Mouse (Mus musculus): ENCODE results near the gene Gtf2ird1. TPM values are rescaled to one million over a fixed set of nuclear protein-coding genes. Genes with fewer than 3 reads are reported as not detected.

Gtf2ird1 gene
- 93.5 and 102 TPM in 2 replicates for polyA plus RNA-seq (2015; fragmentation: Nextera tagmentation; extraction: Ambion mirVana)

GRCm38 (mm10) chr5:134456503-134456962 is at the start of gene Gtf2ird1:
Gene Gtf2ird1 (minus strand): TSS chr5:134456716.
- under 1% methylated on average over 42 of the region's 44 CpGs for WGBS
- H3K4me3 ChIP-seq, result peak within 1 kb of the TSS; percentile 74
- H3K27ac ChIP-seq, result peak within 1 kb of the TSS; percentile 94
- peak; percentile 78 for ATAC-seq (ENCODE audit: insufficient number of reproducible peaks, low FRiP score, low TSS enrichment, low read depth)
- H3K9me3 ChIP-seq, result no peaks in the 10 kb centered on the region
- peak within 1 kb of the TSS; percentile 81 for H3K4me2 ChIP-seq
- H3K4me1 ChIP-seq, result peaks cover 27% of the 10 kb centered on the region
- peaks cover 10% of the 10 kb centered on the region for H3K36me3 ChIP-seq
- peak within 1 kb of the TSS; percentile 77 for H3K9ac ChIP-seq
- H3K27me3 ChIP-seq, result no peaks in the 10 kb centered on the region

GRCm38 (mm10) chr5:134505810-134506292 is 49.3 kb upstream of the Gtf2ird1 start:
- no peaks in the 10 kb centered on the region for H3K27me3 ChIP-seq
- H3K4me2 ChIP-seq, result no peak overlapping the region
- peaks cover 73% of the 10 kb centered on the region for H3K36me3 ChIP-seq
- H3K4me1 ChIP-seq, result 0 out of 2 replicates have a peak, but pooled peaks cover 4% of the 10 kb centered on the region
- ATAC-seq (ENCODE audit: insufficient number of reproducible peaks, low FRiP score, low TSS enrichment, low read depth), result peak; percentile 5; the same call in 1 of the 2 replicates
- no peaks in the 10 kb centered on the region for H3K9me3 ChIP-seq
- WGBS, result 77% methylated on average over 9 of the region's 9 CpGs
- H3K4me3 ChIP-seq, result no peak overlapping the region
- no peak overlapping the region for H3K9ac ChIP-seq
- no peak overlapping the region; the same call in 1 of the 2 replicates for H3K27ac ChIP-seq

DNA sequence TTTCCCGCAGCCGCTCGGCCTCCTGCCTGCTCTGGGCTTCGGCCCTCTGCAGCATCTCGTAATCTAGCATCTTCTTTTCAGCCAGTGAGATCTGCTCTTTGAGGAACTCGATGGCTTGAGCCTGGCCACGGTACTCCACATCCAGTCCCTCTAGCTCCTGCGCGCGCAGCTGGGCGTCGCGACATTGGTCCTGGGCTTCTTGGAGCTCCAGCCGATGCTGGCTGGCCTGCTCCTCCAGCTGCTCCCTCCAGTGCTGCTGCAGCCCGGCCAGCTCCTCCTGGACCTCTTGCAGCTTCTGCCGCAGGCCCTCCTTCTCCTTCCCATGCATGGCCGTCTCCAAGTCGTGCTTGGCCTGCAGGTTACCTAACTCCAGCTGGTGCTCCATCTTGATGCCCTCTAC is 46.1 kb upstream of the Gtf2ird1 start:
- no peak overlapping the region for H3K4me2 ChIP-seq
- no peak overlapping the region for H3K9ac ChIP-seq
- H3K4me3 ChIP-seq, result no peak overlapping the region
- no peak overlapping the region for H3K27ac ChIP-seq
- ATAC-seq (ENCODE audit: insufficient number of reproducible peaks, low FRiP score, low TSS enrichment, low read depth), result no peak
- H3K9me3 ChIP-seq, result no peaks in the 10 kb centered on the region
- WGBS, result 93% methylated on average over 18 of the region's 18 CpGs
- peaks cover 67% of the 10 kb centered on the region for H3K36me3 ChIP-seq
- no peaks in the 10 kb centered on the region for H3K27me3 ChIP-seq
- no peaks in the 10 kb centered on the region for H3K4me1 ChIP-seq

DNA sequence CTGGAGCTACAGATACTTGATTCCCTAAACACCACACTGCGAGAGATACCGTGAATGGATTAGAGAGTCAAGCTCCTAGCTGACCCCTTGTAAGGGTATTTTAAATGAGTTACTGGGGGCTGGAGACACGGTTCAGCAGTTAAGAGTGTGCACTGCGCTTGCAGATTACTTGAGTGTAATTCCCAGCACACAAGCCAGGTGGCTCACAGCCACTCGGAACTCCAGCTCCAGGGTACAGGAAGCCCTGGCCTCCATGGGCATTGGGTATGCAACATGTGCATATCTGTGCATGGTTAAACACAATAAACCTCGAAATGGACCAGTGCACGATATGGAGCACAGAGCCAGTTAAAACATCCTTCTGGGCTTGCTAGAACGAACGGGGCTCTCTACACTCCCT is 44.9 kb upstream of the Gtf2ird1 start:
- WGBS, result 84% methylated on average over 9 of the region's 9 CpGs
- Histone ChIP-seq H3K27me3 (no peaks in the 10 kb centered on the region), H3K4me2 (no peak overlapping the region), H3K9me3 (no peaks in the 10 kb centered on the region), H3K4me3 (no peak overlapping the region), H3K36me3 (peaks cover 76% of the 10 kb centered on the region), H3K27ac (no peak overlapping the region), H3K9ac (no peak overlapping the region), H3K4me1 (no peaks in the 10 kb centered on the region)
- no peak for ATAC-seq (ENCODE audit: insufficient number of reproducible peaks, low FRiP score, low TSS enrichment, low read depth)

DNA sequence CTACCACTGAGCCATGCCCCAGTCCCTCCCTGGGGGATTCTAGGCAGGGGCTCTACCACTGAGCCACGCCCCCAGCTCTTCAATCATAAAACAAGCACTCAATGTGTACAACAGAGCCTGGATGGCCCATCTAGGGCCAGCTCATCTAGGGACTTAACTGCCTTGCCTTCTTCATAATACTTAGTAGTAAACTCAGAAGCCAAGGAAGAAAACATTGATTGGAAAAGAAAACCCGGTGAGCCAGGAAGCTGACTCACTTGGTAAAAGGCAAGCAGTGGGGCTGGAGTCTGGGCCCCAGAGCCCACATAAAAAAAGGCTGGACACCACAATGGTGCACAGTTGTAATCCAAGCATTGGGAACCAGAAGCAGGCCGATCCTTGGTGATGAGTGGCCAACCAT is 44.2 kb upstream of the Gtf2ird1 start:
- no peak for ATAC-seq (ENCODE audit: insufficient number of reproducible peaks, low FRiP score, low TSS enrichment, low read depth)
- Histone ChIP-seq H3K27me3 (no peaks in the 10 kb centered on the region), H3K4me2 (no peak overlapping the region), H3K9ac (no peak overlapping the region), H3K36me3 (peaks cover 83% of the 10 kb centered on the region), H3K4me3 (no peak overlapping the region), H3K27ac (no peak overlapping the region), H3K4me1 (no peaks in the 10 kb centered on the region), H3K9me3 (no peaks in the 10 kb centered on the region)
- 88% methylated on average over 3 of the region's 3 CpGs for WGBS

DNA sequence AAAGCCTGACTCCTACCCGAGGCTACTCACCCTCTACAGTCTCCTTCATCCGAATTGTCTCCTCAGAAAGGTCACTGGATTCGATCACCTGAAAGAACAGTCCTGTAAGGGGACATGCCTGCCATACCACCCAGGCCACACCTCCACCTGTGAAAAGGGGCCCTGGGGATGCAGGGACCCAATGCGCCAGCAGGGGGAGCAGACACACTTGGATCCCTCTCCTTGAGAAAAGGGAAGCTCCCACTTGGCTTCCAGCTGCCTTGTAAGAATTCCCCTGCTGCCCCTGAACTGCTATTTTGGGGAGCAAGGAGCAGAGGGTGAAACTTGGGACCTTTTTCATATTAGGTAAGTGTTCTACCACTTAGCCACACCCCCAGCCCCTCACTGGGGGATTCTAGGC is 43.5 kb upstream of the Gtf2ird1 start:
- no peak for ATAC-seq (ENCODE audit: insufficient number of reproducible peaks, low FRiP score, low TSS enrichment, low read depth)
- no peak overlapping the region for H3K4me3 ChIP-seq
- no peak overlapping the region for H3K4me2 ChIP-seq
- H3K9ac ChIP-seq, result no peak overlapping the region
- WGBS, result 75% methylated on average over 4 of the region's 4 CpGs
- H3K27ac ChIP-seq, result no peak overlapping the region
- H3K36me3 ChIP-seq, result peaks cover 86% of the 10 kb centered on the region
- H3K4me1 ChIP-seq, result no peaks in the 10 kb centered on the region
- no peaks in the 10 kb centered on the region for H3K9me3 ChIP-seq
- no peaks in the 10 kb centered on the region for H3K27me3 ChIP-seq

- 0 out of 2 replicates have a peak, but pooled peaks cover under 1% of the 10 kb centered on the region for H3K4me1 ChIP-seq
- 86% methylated on average over 5 of the region's 5 CpGs for WGBS
- H3K27ac ChIP-seq, result no peak overlapping the region
- H3K36me3 ChIP-seq, result peaks cover 81% of the 10 kb centered on the region
- no peak overlapping the region for H3K9ac ChIP-seq
- no peaks in the 10 kb centered on the region for H3K9me3 ChIP-seq
- no peaks in the 10 kb centered on the region for H3K27me3 ChIP-seq
- no peak for ATAC-seq (ENCODE audit: insufficient number of reproducible peaks, low FRiP score, low TSS enrichment, low read depth)
- H3K4me2 ChIP-seq, result no peak overlapping the region
- no peak overlapping the region for H3K4me3 ChIP-seq
Observed at GRCm38 (mm10) chr5:134497026-134497425, 40.5 kb upstream of the Gtf2ird1 start.

DNA sequence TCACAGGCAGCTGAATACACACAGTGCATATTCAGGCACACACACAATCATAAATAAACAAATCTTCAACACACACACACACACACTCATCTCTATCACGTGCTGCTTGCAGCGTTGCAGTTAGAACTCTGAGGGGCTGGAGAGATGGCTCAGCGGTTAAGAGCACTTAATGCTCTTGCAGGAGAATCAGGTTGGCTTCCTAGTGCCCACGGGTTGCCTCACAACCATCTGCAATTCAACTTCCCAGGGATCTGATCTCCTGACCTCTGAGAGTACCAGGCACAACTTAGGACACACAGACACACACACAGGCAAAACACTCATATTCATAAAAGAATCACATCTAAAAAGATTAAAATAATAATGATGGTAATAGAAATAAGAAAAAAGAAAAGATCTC is 39.3 kb upstream of the Gtf2ird1 start:
- ATAC-seq (ENCODE audit: insufficient number of reproducible peaks, low FRiP score, low TSS enrichment, low read depth), result no peak
- H3K9me3 ChIP-seq, result no peaks in the 10 kb centered on the region
- WGBS, result 86% methylated on average over 4 of the region's 4 CpGs

GRCm38 (mm10) chr5:134494142-134494541 is 37.6 kb upstream of the Gtf2ird1 start:
- Histone ChIP-seq H3K27me3 (no peaks in the 10 kb centered on the region), H3K27ac (no peak overlapping the region), H3K4me3 (no peak overlapping the region), H3K9me3 (no peaks in the 10 kb centered on the region), H3K9ac (no peak overlapping the region), H3K4me2 (no peak overlapping the region), H3K36me3 (peaks cover 78% of the 10 kb centered on the region), H3K4me1 (peaks cover 13% of the 10 kb centered on the region)
- 60% methylated on average over 11 of the region's 11 CpGs for WGBS
- no peak for ATAC-seq (ENCODE audit: insufficient number of reproducible peaks, low FRiP score, low TSS enrichment, low read depth)

More for the DNA sequence above, 39.3 kb upstream of the Gtf2ird1 start:
- Histone ChIP-seq H3K4me2 (no peak overlapping the region), H3K36me3 (peaks cover 73% of the 10 kb centered on the region), H3K4me3 (no peak overlapping the region), H3K9ac (no peak overlapping the region), H3K27me3 (no peaks in the 10 kb centered on the region), H3K4me1 (peaks cover 5% of the 10 kb centered on the region), H3K27ac (no peak overlapping the region)

GRCm38 (mm10) chr5:134492956-134493355 is 36.4 kb upstream of the Gtf2ird1 start:
- no peaks in the 10 kb centered on the region for H3K9me3 ChIP-seq
- no peak overlapping the region for H3K9ac ChIP-seq
- H3K4me1 ChIP-seq, result peaks cover 15% of the 10 kb centered on the region
- H3K27ac ChIP-seq, result no peak overlapping the region
- H3K27me3 ChIP-seq, result no peaks in the 10 kb centered on the region
- ATAC-seq (ENCODE audit: insufficient number of reproducible peaks, low FRiP score, low TSS enrichment, low read depth), result no peak
- 98% methylated on average over 4 of the region's 4 CpGs for WGBS
- H3K4me2 ChIP-seq, result no peak overlapping the region
- H3K4me3 ChIP-seq, result no peak overlapping the region
- peaks cover 74% of the 10 kb centered on the region for H3K36me3 ChIP-seq

DNA sequence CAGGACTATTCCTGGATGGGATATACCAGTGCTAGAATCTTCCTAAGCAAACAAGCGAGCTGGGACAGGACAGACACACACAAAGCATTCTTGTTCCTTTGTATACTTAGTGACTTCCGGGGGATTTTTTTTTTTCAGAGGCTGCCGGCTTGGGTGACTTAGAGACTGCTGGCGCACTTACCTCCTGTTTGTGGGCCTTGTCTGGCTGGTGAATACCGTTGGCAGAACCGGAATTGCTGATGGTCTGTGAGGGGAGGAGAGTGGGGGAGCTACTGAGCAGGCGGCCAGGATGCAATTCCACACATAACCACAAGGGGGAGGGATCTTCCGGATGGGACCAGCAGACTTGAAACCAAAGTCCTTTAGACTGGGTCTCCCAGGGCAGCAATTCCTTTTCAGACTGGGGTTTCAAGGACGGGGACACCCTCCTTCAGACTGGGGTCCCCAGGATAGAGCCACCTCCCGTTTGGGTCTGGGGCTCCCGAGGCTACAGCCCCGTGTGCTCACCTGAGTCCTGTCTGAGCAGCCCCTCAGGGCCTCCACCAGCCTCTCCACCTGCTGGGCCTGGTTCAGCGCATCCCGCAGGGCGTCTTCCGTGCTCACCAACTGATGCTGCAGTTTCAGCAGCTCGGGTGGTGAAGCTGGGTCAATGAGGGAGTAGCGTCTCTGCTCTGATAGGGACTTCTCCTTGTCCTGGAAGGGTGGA is 35.3 kb upstream of the Gtf2ird1 start:
- Histone ChIP-seq H3K9me3 (no peaks in the 10 kb centered on the region), H3K27me3 (no peaks in the 10 kb centered on the region), H3K4me3 (no peak overlapping the region), H3K27ac (no peak overlapping the region), H3K4me1 (peaks cover 16% of the 10 kb centered on the region), H3K9ac (no peak overlapping the region), H3K36me3 (peaks cover 63% of the 10 kb centered on the region), H3K4me2 (no peak overlapping the region)
- no peak for ATAC-seq (ENCODE audit: insufficient number of reproducible peaks, low FRiP score, low TSS enrichment, low read depth)
- 24% methylated on average over 18 of the region's 18 CpGs for WGBS

DNA sequence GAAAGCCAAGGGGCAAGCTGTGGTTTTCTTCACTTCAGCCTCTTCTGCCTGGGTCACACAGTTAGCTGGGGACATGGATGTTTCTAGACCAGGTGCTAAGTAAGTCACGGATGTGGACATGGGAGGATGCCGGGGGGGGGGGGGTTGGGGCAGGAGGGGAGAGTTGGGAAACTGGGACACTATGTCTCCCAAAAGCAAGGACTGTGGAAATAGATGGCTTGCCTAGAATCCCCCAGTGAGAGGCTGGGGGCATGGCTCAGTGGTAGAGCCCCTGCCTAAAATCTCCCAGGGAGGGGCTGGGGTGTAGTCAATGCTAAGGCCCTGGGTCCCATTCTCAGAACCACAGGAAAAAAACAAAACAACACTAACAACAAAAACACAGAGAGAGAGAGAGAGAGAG is 34.7 kb upstream of the Gtf2ird1 start:
- H3K36me3 ChIP-seq, result peaks cover 57% of the 10 kb centered on the region
- H3K4me1 ChIP-seq, result peaks cover 16% of the 10 kb centered on the region
- H3K4me3 ChIP-seq, result no peak overlapping the region
- H3K27me3 ChIP-seq, result no peaks in the 10 kb centered on the region
- no peak overlapping the region for H3K9ac ChIP-seq
- H3K4me2 ChIP-seq, result no peak overlapping the region
- 80% methylated on average over 2 of the region's 2 CpGs for whole genome bisulfite sequencing
- no peaks in the 10 kb centered on the region for H3K9me3 ChIP-seq
- ATAC-seq (ENCODE audit: insufficient number of reproducible peaks, low FRiP score, low TSS enrichment, low read depth), result no peak
- no peak overlapping the region for H3K27ac ChIP-seq

Data from limb, embryonic 15.5 days (tissue).